Mouse (Mus musculus) CH12F3 (cell line): ENCODE results near the gene Rimklb.
"Not testable (repeated sequence)": the region's sequence is repeated elsewhere in the genome, so short reads cannot be mapped to it uniquely, and the experiment has no call there.

ENCODE experiments used
- in situ Hi-C: fragments of 300-500 bp; cut with MboI; formaldehyde crosslinking; loops from 2 replicates; pipeline ENCODE4 v1.14.3; 2020; ENCODE audit warnings: low sequenced_read_pairs

The Rimklb gene

DNA sequence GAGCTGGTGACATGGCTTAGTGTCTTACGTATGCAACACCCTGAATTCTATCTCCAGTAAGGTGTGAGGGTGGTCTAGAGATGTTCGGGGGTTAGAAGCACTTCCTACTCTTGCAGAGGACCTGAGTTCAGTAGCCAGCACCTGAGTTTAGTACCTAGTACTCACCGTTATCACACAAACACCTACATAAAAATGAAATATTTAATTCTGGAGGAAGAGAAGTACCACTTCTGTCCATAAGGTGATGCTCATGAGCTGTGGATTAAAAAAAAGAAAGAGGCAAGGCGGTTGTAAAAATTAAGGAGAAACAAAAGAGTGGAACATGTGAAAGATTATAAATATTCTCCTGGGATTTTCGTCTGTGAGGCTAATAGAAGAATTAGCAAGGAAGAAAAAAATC, 2.1 kb downstream of the Rimklb start:
- in situ Hi-C loops, result loop anchor here (10.0 kb wide), 1 partner anchor 68 kb away; no protein-coding TSS in a partner anchor

DNA sequence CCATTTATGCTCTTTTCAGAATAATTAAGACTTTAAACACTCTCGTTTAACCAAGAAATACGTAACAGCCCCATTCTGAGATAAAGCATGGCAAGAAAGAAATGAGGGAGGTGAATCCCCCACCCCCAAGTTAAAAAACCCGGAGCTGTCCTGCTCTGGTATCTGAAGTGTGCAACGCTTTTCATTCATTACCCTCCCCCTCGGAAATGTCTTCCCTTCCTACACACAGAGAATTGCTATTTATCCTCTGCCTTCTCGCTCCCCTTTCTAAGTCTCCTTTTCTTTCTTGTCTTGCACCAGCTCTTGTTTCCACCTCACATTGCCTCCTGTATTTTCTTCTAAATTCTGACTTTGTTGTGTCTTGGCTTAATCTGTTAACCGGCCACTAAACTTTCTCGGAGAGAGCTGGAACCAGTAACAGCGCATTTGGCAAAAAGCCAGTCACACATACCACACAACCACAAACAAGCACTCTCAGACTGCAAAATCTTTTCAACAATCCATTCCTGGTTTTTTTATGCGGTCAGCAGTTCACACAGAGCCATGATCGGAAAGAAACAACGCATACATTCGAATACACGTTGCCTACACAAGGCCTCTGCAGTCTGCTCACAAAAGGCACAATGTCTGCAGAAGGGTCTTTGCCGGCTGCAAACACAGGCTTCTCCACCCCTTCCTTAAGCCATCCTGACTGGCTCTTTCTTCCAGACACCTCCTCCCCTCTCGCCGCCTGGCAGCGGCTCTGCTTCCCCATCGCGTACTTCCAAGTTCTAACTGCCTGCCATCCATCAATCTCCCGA, 3.3 kb downstream of the Rimklb start:
- in situ Hi-C loops, result loop anchor here (10.0 kb wide), 1 partner anchor 70 kb away; no protein-coding TSS in a partner anchor

DNA sequence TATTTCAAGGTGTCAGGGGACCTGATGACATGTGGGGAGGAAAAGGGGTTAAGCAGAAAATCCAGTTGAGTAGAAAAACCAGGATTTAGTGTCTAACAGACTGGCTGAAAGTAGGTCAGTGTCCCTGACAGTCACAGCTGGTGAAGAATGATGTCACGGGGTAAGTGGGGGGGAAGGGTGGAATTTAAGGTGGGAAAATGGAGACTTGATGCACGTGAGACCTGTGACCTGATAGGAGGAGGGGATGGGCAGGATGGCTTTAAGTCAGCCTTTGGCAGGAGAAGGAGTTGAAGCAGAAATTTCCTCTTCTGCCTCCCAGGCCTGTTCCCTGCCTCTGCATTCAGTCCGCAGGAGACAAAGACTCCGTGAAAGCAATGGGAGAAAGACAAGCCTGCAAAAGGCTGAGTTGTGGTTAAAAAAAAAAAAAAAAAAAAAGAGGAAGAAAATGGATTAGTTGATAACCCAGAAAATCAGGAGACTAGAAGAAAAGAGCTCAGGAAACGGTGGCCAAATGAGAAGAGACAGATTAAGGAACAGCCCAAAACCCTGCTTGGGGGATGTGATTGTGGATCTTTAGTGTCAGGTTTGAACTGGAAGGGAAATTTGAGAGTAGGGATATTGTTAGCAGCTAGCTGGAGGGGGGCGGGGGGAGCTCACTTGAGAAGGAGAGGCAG, 4.6 kb downstream of the Rimklb start:
- in situ Hi-C loops, result loop anchor here (10.0 kb wide), 1 partner anchor 71 kb away; no protein-coding TSS in a partner anchor

DNA sequence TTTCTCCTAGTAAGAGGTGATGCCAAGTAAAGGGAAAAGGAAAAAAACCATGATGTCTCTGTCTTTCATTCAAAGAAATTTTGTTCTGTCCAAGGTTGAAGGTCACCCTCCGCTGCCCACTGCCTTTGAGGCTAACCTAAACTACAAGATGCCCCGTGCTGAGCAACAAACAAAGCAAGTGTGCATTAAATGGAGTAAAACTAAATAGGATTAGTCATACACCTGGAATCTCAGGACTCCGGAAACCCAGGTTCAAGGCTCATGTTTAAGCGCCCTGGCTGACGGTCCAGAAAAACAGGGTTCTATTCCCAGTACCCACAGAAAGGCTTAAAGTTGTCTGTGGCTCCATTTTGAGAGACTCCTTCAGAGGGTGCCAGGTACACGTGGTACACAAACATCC, 6.1 kb downstream of the Rimklb start:
- in situ Hi-C loops, result loop anchor here (10.0 kb wide), 1 partner anchor 72 kb away; no protein-coding TSS in a partner anchor

DNA sequence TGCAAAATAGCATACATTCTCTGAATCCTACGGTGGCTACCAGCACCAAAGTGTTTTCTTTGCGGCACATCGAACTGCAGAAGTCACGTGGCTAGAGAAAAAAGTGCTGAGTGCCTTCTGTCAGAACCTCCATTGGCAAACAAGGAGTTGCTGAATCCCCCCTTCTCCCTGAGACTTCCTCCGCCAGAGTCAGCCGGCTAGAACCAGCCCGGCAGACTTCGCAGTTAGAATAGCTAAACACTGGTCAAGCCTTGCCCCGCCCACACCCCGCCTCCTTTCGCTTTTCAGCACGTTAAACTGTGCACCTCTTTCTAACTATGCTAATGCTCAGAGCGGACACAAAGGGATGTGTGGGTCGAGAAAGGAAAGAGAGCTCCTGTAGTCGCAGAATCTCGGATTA, 7.0 kb downstream of the Rimklb start:
- in situ Hi-C loops, result loop anchor here (10.0 kb wide), 1 partner anchor 73 kb away; no protein-coding TSS in a partner anchor

DNA sequence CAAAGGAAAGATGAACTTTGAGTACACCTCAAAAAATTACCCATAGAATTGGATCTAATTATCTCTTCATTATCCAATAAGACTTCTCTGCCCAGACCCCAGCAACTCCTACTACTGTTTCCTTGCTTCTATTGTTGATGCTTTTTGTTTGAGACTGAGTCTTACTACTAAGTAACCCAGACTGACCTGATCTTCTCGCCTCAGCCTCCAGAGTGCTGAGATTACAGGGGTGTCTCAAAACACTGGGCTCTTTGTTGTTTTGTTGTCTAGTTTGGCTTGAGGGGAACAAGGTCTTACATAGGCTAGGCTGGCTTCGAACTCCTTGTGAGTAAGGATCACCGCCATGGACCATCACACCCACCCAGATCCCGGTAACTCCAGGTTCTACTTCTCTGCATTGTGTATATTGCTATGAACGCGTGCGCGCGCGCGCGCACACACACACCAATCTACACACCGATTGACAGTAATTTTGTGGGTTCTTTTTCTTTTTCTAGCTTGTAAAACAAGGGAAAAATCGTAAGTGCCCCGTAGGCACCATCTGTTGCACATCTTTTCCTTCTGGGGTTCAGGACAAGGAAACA, 7.5 kb downstream of the Rimklb start:
- in situ Hi-C loops, result loop anchor here (10.0 kb wide), 1 partner anchor 74 kb away; no protein-coding TSS in a partner anchor

DNA sequence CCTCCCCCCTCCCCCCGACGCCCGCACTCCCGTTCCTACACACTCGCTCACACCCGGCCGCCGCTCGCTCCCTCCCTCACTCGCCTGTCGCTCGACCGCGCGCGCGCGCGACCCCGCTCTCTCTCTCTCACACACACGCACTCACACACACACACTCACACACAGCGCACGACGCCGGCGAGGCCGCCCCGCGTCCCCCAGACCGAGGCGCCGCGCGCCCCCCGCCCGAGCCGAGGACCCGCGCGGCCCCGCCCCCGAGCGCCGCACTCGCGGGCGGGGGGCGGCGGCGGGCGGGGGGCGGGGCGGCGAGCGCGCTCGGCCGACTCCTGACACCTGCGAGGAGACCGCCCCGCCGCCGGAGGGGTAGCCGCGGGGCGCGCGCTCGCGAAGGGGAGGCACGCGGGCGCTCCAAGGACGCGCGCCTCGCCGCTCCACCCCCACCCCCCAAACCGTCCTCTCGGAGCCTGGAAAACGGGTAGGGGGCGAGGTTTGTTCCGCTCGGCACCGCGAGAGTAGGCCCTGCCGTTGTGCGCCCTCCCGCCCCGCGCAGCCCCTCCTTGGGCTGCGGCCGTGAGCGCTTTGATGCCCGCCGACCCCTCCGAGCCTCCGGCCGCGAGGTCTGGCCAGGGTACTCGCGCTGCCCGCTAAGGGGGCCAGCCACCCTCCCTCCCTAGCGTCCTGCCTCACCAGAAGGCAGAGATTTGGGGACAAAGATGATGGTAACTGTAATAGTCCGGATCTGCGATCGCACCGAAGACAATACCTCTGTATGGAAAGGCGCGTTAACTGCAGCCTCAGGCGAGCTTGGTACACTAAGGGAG, 12.1 kb downstream of the Rimklb start:
- in situ Hi-C loops, result no loop called here

DNA sequence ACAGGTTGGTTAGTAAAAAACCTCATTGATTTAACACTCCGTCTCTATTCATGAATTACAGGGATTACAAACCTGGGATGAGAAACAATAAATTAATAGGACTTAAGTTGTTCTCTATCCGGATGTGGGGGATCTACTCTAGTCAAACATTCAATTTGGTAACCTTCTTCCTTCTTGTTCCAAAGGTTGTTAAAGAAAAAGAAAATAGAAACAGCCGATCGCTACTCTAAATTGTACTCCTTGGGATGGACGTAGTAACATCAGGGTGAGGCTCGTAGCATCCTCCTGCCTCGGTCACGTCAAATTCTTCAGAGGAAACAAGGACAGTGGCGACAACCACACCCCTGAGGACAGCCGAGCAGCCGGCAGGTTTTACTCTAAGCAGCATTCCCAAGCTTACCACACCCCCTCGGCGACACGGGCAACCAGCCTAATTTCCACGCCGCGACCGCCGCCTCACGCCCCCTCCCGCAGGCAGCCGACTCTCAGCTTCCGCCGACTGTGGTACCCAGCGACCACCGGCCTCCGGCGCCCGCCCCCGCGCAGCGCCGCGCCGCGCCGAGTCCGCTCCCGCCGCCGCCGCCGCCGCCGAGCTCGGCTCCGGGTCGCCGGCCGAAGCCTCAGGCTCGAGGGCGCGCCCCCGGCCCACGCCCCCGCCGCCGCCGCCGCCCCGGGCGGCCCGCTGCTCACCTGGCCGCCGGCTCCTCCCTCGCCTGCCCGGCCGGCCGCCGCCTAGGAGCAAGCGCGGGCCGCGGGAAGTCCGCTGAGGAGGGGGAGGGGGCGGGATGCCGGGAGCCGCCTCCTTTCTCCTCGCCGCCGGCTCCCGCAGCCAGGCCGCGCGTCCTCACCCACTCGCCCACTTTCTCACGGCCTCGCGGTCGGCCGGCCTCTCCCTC, 12.9 kb downstream of the Rimklb start:
- in situ Hi-C loops, result no loop called here

DNA sequence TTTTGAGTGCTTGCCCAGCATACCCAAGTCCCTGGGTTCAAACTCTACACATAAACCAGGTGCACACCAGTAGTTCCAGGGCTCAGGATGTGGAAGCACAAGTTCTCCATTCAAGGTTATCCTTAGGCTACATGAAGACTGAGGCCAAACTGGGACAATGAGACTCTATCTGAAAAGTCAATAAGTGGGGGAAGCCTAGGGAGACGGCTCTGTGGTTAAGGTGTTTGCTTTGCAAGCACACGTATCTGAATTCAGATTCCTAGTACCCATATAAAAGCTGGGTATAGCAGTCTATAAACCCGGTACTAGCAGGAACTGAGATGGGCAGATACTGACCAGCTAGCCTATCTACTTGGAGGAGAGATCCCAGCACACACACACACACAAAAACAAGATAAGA, 20.5 kb downstream of the Rimklb start:
- in situ Hi-C loops, result no loop called here

DNA sequence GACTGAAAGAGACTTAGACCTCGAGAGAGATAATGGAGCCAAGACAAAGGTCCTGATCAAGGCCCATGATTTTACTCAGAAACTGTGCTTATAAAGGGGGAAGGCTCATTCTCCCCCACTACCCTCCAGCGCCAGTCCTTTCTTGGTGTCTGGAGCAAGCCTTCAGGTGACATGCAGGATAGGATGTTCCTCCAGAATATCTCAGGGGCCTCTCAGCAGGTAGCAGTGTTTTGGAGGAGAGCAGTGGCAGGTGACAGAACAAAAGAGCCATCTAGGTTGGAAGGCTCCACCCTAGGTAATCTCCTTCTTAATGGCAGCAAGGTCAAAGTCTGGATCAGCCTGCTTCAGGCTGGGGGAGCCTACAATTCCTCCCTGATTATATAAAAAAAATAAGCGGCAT, 27.1 kb downstream of the Rimklb start:
- in situ Hi-C loops, result not testable (repeated sequence)

DNA sequence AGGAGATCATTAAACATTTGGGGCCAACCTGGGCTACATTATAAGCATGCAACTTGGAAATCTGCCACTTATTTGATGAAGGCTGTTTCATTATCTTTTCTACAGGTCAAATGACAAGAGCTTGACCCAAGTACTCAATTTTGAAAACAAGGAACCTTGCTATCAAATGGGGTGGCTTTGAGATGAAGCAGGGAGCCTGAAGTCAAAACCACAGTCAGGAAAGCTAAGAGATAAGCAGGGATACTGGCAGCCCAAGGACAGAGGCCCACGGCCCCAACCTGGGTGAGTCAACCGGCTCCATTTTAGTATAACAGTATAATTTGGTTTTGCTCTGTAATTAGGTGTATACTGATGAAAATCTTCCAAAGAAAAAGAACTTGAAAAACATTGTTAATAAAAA, 28.3 kb downstream of the Rimklb start:
- in situ Hi-C loops, result no loop called here

DNA sequence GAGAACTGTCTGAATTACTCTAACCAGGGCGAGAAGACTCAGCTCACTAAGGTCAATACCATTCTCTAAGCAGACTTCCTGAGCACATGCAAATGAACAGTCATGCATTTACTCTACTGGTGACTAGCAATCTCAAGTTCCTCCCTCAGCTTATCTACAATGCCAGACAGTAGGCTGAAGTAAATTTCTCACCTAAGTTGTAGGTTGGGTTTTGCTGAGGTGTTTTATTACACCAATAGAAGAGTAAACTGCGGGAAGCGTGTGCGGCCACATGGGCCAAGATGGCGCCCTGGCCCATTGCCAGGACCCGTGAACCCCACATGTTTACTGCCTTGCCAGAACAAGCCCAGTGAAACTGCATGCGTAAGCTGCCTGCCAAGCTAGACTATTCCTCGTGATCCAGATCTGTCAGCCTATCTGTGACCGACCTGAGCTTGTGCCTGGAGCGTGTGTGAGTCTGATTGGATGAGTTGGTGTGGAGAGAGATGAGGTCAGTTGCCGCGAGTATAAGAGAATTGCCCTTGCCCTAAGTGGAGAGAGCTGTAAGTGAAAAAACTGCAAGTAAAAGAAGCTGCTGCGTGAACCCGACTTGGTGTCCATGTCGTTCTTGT, 29.4 kb downstream of the Rimklb start:
- in situ Hi-C loops, result no loop called here

DNA sequence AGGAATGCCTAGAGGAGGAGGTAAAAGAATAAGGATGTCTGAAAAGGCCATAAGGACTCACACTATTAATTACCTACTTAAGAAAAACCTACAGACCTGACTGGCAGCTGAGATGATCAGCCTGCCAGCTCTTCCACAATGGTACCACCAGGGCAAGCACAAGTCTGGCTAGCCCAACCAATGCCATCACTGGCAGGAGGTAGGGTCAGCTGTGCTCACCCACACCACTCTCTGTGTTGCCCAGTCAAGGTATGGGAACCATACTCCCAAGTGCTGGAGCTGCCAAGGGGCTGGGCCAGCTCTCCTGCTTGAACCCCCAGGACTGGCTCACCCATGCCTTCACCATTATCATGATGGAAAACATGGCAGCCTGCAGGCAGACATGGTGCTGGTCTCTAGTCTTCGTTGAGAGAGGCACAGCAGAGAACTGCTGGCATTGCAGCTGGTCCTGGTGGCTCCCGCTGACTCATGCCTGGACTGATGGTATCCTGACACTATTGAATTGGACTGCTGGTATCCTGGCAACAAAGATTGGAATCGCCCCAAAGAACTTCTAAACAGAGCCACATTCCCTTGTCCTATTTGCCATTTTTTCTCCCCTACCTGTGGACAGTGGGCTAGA, 32.4 kb downstream of the Rimklb start:
- in situ Hi-C loops, result no loop called here

DNA sequence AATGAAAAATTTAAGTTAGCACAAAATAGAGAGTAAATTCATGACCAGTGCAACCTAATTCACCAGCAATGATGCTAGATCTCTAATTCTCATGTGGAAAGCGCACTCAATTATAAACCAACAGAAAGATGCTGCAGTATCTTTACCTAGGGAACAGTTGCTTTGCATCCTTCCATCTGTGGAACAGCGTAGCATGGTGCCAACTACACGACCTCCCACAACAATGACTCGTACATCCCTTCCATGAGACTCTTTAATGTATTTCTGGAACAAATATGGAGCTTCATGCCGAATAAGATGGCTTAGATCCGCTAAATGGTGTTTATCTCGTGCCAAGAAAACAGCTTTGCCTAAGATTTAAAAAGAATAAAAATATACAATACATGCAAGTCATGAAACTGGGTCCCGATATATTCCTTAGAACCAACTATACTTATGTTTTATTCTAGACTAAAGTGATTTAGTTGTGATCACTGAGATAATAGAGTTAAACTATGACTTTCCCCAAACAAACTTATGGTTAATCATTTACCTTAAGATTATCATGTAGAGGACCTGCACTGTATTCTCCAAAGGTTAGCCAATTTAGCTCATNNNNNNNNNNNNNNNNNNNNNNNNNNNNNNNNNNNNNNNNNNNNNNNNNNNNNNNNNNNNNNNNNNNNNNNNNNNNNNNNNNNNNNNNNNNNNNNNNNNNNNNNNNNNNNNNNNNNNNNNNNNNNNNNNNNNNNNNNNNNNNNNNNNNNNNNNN, 39.4 kb downstream of the Rimklb start:
- in situ Hi-C loops, result no loop called here

DNA sequence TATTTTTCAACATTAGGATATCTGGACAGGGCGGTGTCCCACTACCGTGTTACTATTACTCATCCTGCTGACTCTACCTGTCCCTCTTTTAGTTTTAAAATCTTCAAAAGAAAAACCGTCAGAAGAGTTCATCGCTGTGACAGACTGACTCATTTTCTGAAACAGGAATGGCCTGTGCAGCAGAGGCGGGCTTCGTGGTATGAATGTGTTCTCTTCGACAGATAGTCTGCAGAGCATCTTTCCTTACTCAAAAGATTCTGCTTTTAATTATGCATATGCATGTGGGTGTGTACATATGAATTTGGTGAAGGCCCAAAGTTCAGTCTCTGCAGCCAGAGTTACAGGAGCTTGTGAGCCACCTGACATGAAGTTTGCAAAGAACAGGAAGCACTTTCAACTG, 50.7 kb downstream of the Rimklb start:
- in situ Hi-C loops, result no loop called here

DNA sequence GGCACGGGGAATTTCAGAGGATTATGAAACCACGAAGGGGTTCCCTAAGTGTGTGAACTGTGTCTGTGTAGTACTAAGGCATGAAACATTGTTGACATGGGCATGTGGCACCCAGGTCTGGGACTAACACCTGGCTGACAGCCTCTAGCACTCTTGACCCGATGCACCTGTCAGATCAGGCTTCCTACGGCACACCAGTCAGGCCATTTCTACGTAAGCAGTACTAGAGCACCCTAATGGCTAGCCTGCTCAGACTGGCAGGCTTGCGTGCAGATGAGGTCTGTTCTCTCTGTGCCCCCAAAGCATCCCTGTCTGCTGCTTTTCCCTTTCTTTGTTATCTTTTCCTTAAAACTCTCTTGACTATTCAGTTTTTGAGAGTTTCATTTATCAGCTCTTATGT, 53.3 kb downstream of the Rimklb start:
- in situ Hi-C loops, result no loop called here

DNA sequence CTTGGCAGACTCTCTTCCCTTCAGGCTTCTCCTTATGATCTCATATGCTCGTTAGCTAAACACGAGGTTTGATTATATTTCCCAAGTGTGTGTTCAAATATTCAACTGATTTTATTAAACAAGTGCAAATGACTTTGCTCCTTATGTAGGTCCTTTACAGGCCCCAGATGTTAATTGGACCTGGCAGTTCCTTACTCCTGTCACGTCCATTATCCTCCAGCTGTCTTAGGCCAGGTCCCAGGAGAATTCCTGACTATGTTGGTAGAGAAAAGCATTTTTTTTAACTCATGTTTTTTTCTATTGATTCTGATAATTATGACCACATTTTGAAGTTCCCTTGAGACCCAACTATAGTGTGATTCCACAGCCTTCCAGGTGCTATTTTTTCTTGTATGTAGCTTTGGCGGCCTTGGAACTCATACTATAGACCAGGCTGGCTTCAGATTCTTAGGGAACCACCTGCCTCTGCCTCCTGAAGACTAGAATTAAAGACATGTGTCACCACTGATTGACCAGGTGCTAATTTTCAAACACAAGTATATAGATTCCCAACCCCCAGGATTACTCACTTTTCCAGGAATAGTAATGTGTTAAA, 57.8 kb downstream of the Rimklb start:
- in situ Hi-C loops, result no loop called here

DNA sequence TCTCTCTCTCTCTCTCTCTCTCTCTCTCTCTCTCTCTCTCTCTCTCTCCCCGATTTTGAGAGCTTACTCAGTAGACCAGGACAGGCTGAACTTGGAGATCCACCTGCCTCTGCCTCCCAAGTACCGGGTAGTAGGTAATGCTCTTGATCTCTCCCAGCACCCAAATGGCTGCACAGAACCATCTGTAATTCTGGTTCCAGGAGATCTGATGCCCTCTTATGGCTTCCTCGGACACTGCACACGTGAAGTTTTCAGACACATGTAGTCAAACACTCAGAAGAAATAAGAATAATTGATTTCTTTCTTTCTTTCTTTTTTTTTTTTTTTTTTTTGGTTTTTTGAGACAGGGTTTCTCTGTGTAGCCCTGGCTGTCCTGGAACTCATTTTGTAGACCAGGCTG, 59.3 kb downstream of the Rimklb start:
- in situ Hi-C loops, result no loop called here
